Mouse (Mus musculus) heart, embryonic 14.5 days (tissue): Measurements from ENCODE around the gene Gm9821. TPM values are rescaled to one million over a fixed set of nuclear protein-coding genes. Genes with fewer than 3 reads are reported as not detected.

Experiments used
- ATAC-seq: fragments of 200-750 bp; cut with Nextera tagmentation; 2 replicates; pipeline ENCODE4 v1.8.0; 2017; ENCODE audit warnings: low read depth, moderate TSS enrichment; ENCODE audit not compliant: insufficient number of reproducible peaks, insufficient read depth, low FRiP score
- H3K27ac ChIP-seq, 2 experiments: fragments of 200-500 bp in 1 of 2; fragments of 300-500 bp in 1 of 2; sonication (generic) in 1 of 2; replicated peaks in 1 of 2; 2 replicates each; pipeline ENCODE4 v1.5.1; 2012 to 2014; ENCODE audit warnings: low read depth in 2 of 2, low read length in 2 of 2, control low read depth in 1 of 2, mild to moderate bottlenecking in 1 of 2, mixed read lengths in 1 of 2; ENCODE audit not compliant: control insufficient read depth in 1 of 2, insufficient read depth in 1 of 2
- H3K27me3 ChIP-seq: fragments of 300-500 bp; sonication (generic); 2 replicates; pipeline ENCODE4 v1.6.1; 2014; ENCODE audit warnings: mild to moderate bottlenecking, low read length, control low read depth; ENCODE audit not compliant: control insufficient read depth, insufficient read depth
- H3K36me3 ChIP-seq: fragments of 300-500 bp; sonication (generic); 2 replicates; pipeline ENCODE4 v1.6.1; 2014; ENCODE audit warnings: mild to moderate bottlenecking, control low read depth, low read length, mixed read lengths; ENCODE audit not compliant: control insufficient read depth, insufficient read depth
- H3K4me1 ChIP-seq, 2 experiments: fragments of 200-500 bp in 1 of 2; fragments of 300-500 bp in 1 of 2; sonication (generic) in 1 of 2; 2 replicates each; pipeline ENCODE4 v1.6.1; 2012 to 2014; ENCODE audit warnings: low read length in 2 of 2, control low read depth in 1 of 2, mixed read lengths in 1 of 2; ENCODE audit not compliant: control insufficient read depth in 2 of 2, insufficient read depth in 2 of 2
- H3K4me2 ChIP-seq: fragments of 300-500 bp; sonication (generic); 2 replicates; pipeline ENCODE4 v1.6.1; 2014; ENCODE audit warnings: mild to moderate bottlenecking, low read length
- H3K4me3 ChIP-seq, 2 experiments: fragments of 200-500 bp in 1 of 2; fragments of 300-500 bp in 1 of 2; sonication (generic) in 1 of 2; 2 replicates each; pipeline ENCODE4 v1.5.1; 2012 to 2014; ENCODE audit warnings: low read length in 2 of 2, mild to moderate bottlenecking in 2 of 2, control low read depth in 1 of 2, low read depth in 1 of 2, moderate library complexity in 1 of 2; ENCODE audit not compliant: control insufficient read depth in 1 of 2, insufficient read depth in 1 of 2
- H3K9ac ChIP-seq: fragments of 300-500 bp; sonication (generic); 2 replicates; pipeline ENCODE4 v1.6.1; 2014; ENCODE audit warnings: mild to moderate bottlenecking, low read length
- H3K9me3 ChIP-seq: fragments of 300-500 bp; sonication (generic); 2 replicates; pipeline ENCODE4 v1.6.1; 2016; ENCODE audit warnings: low read length, control low read depth; ENCODE audit not compliant: control insufficient read depth
- WGBS: fragments of 180-500 bp; shearing (Covaris S2); extraction: QIAGEN DNeasy Blood & Tissue Kit; methylation state at CpG from one replicate; pipeline ENCODE4 v1.1.7; 2014; 5-methylcytosine and 5-hydroxymethylcytosine counted together
- polyA plus RNA-seq: library from polyadenylated mRNA; unstranded; fragments of >200 nt; fragmentation: Nextera tagmentation; extraction: Ambion mirVana; gene quantifications from 2 replicates; pipeline ENCODE4 v1.2.1, GENCODE M21; 2014

The Gm9821 gene
- polyA plus RNA-seq, 1 experiment from 2014 or later = 2.8 TPM

GRCm38 (mm10) chr2:91927826-91928533, 17.5 kb upstream of the Gm9821 start:
- Histone ChIP-seq H3K9me3 (no peaks in the 10 kb centered on the region), H3K4me1 (peaks cover 23 to 28% of the 10 kb centered on the region in 2 experiments), H3K4me3 (peak overlapping the region; percentile 11 to 16; a peak in 1 of 4 replicates), H3K4me2 (peak overlapping the region; percentile 55), H3K27ac (no peak overlapping the region), H3K9ac (no peak overlapping the region; the same call in 1 of the 2 replicates), H3K27me3 (peaks cover 18% of the 10 kb centered on the region), H3K36me3 (peaks cover 3% of the 10 kb centered on the region)
- 35% methylated on average over 34 of the region's 34 CpGs for WGBS
- no peak for ATAC-seq

DNA sequence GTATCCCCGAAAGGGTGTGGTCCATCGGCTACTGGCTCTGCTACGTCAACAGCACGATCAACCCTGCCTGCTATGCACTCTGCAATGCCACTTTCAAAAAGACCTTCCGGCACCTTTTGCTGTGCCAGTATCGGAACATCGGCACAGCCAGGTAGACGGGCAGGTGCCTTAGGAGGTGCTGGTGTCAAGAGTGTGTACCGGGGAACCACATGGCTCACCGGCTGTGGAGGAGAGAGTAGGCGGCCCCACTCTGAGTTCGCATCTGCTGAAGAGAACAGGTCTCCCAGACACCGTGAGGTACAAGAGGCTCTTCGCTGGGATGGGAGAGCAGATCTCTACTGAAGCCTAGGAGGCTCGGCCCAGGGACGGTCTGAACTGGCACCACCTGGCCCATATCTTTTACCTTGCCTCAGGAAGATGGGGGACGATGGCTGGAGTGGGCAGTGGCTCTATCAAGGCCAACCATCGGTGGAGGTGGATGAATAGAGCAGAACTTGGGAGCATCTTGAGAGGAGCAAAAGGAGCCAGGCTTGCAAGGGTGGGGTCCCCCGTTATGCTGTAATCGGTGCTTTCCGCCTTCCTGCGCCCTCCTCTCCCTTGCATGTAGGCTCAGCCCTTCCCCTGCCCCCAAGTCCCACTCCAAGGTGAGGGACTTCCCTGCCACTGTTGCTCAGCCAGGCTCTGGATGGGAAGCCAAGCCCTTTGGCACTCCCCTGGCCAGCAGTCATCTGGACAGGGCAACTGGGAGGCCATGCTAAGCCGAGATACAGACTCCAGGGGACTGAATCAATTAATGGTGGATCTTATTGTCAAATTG, 16.8 kb upstream of the Gm9821 start:
- no peak overlapping the region for H3K4me3 ChIP-seq
- peaks cover 11% of the 10 kb centered on the region for H3K36me3 ChIP-seq
- 67% methylated on average over 23 of the region's 23 CpGs for WGBS
- H3K27ac ChIP-seq = no peak overlapping the region
- peaks cover 23 to 34% of the 10 kb centered on the region in 2 experiments for H3K4me1 ChIP-seq
- no peak overlapping the region for H3K9ac ChIP-seq
- no peaks in the 10 kb centered on the region for H3K9me3 ChIP-seq
- peak overlapping the region; percentile 55; the same call in 1 of the 2 replicates for H3K4me2 ChIP-seq
- ATAC-seq = no peak
- peaks cover 11% of the 10 kb centered on the region for H3K27me3 ChIP-seq

- Histone ChIP-seq H3K27me3 (peaks cover 5% of the 10 kb centered on the region), H3K4me1 (peaks cover 25 to 41% of the 10 kb centered on the region in 2 experiments), H3K9ac (no peak overlapping the region), H3K9me3 (no peaks in the 10 kb centered on the region), H3K4me2 (peak overlapping the region; percentile 89; the same call in 1 of the 2 replicates), H3K4me3 (no peak overlapping the region), H3K27ac (no peak overlapping the region), H3K36me3 (peaks cover 18% of the 10 kb centered on the region)
- whole genome bisulfite sequencing = 67% methylated on average over 3 of the region's 3 CpGs
- no peak for ATAC-seq
Measured at GRCm38 (mm10) chr2:91929455-91929854, 16.0 kb upstream of the Gm9821 start.

- H3K4me3 ChIP-seq = peak overlapping the region; percentile 64 to 69
- peaks cover under 1% of the 10 kb centered on the region; the same call in 1 of the 2 replicates for H3K27me3 ChIP-seq
- H3K9ac ChIP-seq = no peak overlapping the region
- no peak overlapping the region for H3K27ac ChIP-seq
- no peak for ATAC-seq
- H3K4me1 ChIP-seq = peaks cover 25 to 42% of the 10 kb centered on the region in 2 experiments
- peak overlapping the region; percentile 89 for H3K4me2 ChIP-seq
- WGBS = 12% methylated on average over 12 of the region's 12 CpGs
- H3K36me3 ChIP-seq = peaks cover 23% of the 10 kb centered on the region
- no peaks in the 10 kb centered on the region for H3K9me3 ChIP-seq
Measured at GRCm38 (mm10) chr2:91929936-91930335, 15.6 kb upstream of the Gm9821 start.

- Histone ChIP-seq H3K4me1 (peaks cover 25 to 42% of the 10 kb centered on the region in 2 experiments), H3K4me3 (peak overlapping the region; percentile 64 to 69), H3K4me2 (peak overlapping the region; percentile 89), H3K9me3 (no peaks in the 10 kb centered on the region), H3K27ac (peak overlapping the region; percentile 84 to 91), H3K9ac (peak overlapping the region; percentile 85), H3K36me3 (peaks cover 32% of the 10 kb centered on the region), H3K27me3 (no peaks in the 10 kb centered on the region)
- ATAC-seq = no peak
- WGBS = 2% methylated on average over 22 of the region's 23 CpGs
Measured at GRCm38 (mm10) chr2:91930761-91931291, 14.7 kb upstream of the Gm9821 start.

GRCm38 (mm10) chr2:91931328-91932159, 14.0 kb upstream of the Gm9821 start:
- Histone ChIP-seq H3K27me3 (no peaks in the 10 kb centered on the region), H3K36me3 (peaks cover 39% of the 10 kb centered on the region), H3K9me3 (no peaks in the 10 kb centered on the region), H3K9ac (peak overlapping the region; percentile 85), H3K4me3 (peak overlapping the region; percentile 64 to 69), H3K4me1 (peaks cover 25 to 42% of the 10 kb centered on the region in 2 experiments), H3K4me2 (peak overlapping the region; percentile 89), H3K27ac (peak overlapping the region; percentile 84 to 91)
- 3% methylated on average over 39 of the region's 50 CpGs for WGBS
- ATAC-seq = peak; percentile 42
